Mouse (Mus musculus): ENCODE data around the gene Pkp3. TPM values are rescaled to one million over a fixed set of nuclear protein-coding genes. Genes with fewer than 3 reads are reported as not detected.

Gene Pkp3
- polyA plus RNA-seq, 1 experiment from 2014 or later, result 0.23 TPM

DNA sequence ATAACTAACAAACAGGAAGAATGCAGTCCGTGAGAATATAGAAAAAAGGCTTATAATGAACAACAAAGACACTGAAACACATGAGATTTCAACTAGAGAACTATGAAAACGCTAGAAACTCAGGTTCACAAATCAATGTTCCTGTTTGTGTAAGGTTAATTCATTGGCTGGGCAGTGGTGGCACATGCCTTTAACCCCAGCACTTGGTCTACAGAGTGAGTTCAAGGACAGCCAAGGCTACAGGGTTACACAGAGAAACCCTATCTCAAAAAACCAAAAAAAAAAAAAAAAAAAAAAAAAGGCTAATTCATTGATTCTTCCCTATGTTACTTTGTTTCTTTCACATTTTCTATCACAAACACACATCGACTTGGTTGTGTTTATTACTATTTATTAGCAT lies 42.6 kb downstream of the Pkp3 start:
- Histone ChIP-seq H3K27me3 (ENCODE audit: control insufficient read depth, insufficient read depth, low read length) (0 out of 2 replicates have a peak, but pooled peaks cover 7% of the 10 kb centered on the region), H3K4me2 (ENCODE audit: low read length) (no peak overlapping the region), H3K4me1 (ENCODE audit: control insufficient read depth in 2 of 2, insufficient read depth in 2 of 2, low read length in 2 of 2) (peaks cover 3 to 4% of the 10 kb centered on the region in 2 experiments; a peak in 3 of 4 replicates), H3K36me3 (ENCODE audit: control insufficient read depth, insufficient read depth, low read length) (no peaks in the 10 kb centered on the region), H3K9me3 (ENCODE audit: control insufficient read depth, low read length) (no peaks in the 10 kb centered on the region), H3K9ac (ENCODE audit: low read length) (no peak overlapping the region), H3K27ac (replicated peaks in 1 of 2; ENCODE audit: control insufficient read depth in 1 of 2, insufficient read depth in 1 of 2, low read depth in 2 of 2, low read length in 2 of 2) (no peak overlapping the region), H3K4me3 (ENCODE audit: control insufficient read depth in 1 of 2, insufficient read depth in 1 of 2, low read depth in 1 of 2, low read length in 2 of 2) (no peak overlapping the region)
- WGBS, result 83% methylated on average over 3 of the region's 3 CpGs
- ATAC-seq (ENCODE audit: insufficient number of reproducible peaks, insufficient read depth, low FRiP score, low read depth), result no peak

GRCm38 (mm10) chr7:141121051-141121531 lies 43.1 kb downstream of the Pkp3 start:
- no peak overlapping the region for H3K4me2 ChIP-seq (ENCODE audit: low read length)
- H3K9ac ChIP-seq (ENCODE audit: low read length), result no peak overlapping the region
- no peak overlapping the region for H3K27ac ChIP-seq (replicated peaks in 1 of 2; ENCODE audit: control insufficient read depth in 1 of 2, insufficient read depth in 1 of 2, low read depth in 2 of 2, low read length in 2 of 2)
- H3K36me3 ChIP-seq (ENCODE audit: control insufficient read depth, insufficient read depth, low read length), result no peaks in the 10 kb centered on the region
- 70% methylated on average over 5 of the region's 5 CpGs for WGBS
- ATAC-seq (ENCODE audit: insufficient number of reproducible peaks, insufficient read depth, low FRiP score, low read depth), result no peak
- H3K27me3 ChIP-seq (ENCODE audit: control insufficient read depth, insufficient read depth, low read length), result 0 out of 2 replicates have a peak, but pooled peaks cover 7% of the 10 kb centered on the region
- H3K4me3 ChIP-seq (ENCODE audit: control insufficient read depth in 1 of 2, insufficient read depth in 1 of 2, low read depth in 1 of 2, low read length in 2 of 2), result no peak overlapping the region
- H3K4me1 ChIP-seq (ENCODE audit: control insufficient read depth in 2 of 2, insufficient read depth in 2 of 2, low read length in 2 of 2), result peaks cover 4 to 6% of the 10 kb centered on the region in 2 experiments; a peak in 3 of 4 replicates
- no peaks in the 10 kb centered on the region for H3K9me3 ChIP-seq (ENCODE audit: control insufficient read depth, low read length)

DNA sequence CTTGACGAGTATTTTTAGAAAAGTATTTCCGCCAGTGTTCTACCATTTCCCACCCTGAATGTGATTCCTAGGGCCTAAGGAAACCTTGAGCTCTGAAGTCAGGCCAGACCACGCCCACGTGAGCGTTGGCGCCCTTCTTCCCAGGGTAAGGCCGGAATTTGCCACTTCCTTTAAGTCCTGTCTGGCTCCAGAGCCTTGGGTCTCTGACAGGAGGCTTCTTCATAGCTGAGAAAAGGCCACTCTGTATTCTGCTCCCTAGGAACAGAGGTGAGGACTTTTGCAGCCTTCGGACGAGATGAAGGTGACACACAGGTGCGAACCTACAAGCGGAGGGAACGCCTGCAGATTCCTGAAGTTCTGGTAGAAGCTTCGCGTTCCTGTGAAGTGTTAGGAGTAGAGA lies 44.2 kb downstream of the Pkp3 start, which contains the start of gene Ptdss2:
TSS of gene Ptdss2 (plus strand) at position 138 of the 400 bp plus-strand sequence.
- 0 out of 2 replicates have a peak, but pooled peaks cover 5% of the 10 kb centered on the region for H3K27me3 ChIP-seq (ENCODE audit: control insufficient read depth, insufficient read depth, low read length)
- H3K9me3 ChIP-seq (ENCODE audit: control insufficient read depth, low read length), result no peaks in the 10 kb centered on the region
- WGBS, result 38% methylated on average over 14 of the region's 14 CpGs

GRCm38 (mm10) chr7:141122689-141123516 lies 44.9 kb downstream of the Pkp3 start:
- Histone ChIP-seq H3K27me3 (ENCODE audit: control insufficient read depth, insufficient read depth, low read length) (no peaks in the 10 kb centered on the region), H3K4me2 (ENCODE audit: low read length) (peak overlapping the region; percentile 78), H3K36me3 (ENCODE audit: control insufficient read depth, insufficient read depth, low read length) (no peaks in the 10 kb centered on the region), H3K9ac (ENCODE audit: low read length) (peak overlapping the region; percentile 84), H3K4me3 (ENCODE audit: control insufficient read depth in 1 of 2, insufficient read depth in 1 of 2, low read depth in 1 of 2, low read length in 2 of 2) (peak overlapping the region; percentile 58 to 67), H3K27ac (replicated peaks in 1 of 2; ENCODE audit: control insufficient read depth in 1 of 2, insufficient read depth in 1 of 2, low read depth in 2 of 2, low read length in 2 of 2) (peak overlapping the region; percentile 90 to 92), H3K9me3 (ENCODE audit: control insufficient read depth, low read length) (no peaks in the 10 kb centered on the region), H3K4me1 (ENCODE audit: control insufficient read depth in 2 of 2, insufficient read depth in 2 of 2, low read length in 2 of 2) (peaks cover 4 to 6% of the 10 kb centered on the region in 2 experiments; a peak in 3 of 4 replicates)
- peak; percentile 100 for ATAC-seq (ENCODE audit: insufficient number of reproducible peaks, insufficient read depth, low FRiP score, low read depth)
- 2% methylated on average over 29 of the region's 29 CpGs for WGBS

More for the DNA sequence above, 44.2 kb downstream of the Pkp3 start, which contains the start of gene Ptdss2:
- no peak for ATAC-seq (ENCODE audit: insufficient number of reproducible peaks, insufficient read depth, low FRiP score, low read depth)
- Histone ChIP-seq H3K4me2 (ENCODE audit: low read length) (peak within 1 kb of the TSS; percentile 78), H3K4me3 (ENCODE audit: control insufficient read depth in 1 of 2, insufficient read depth in 1 of 2, low read depth in 1 of 2, low read length in 2 of 2) (peak within 1 kb of the TSS; percentile 58 to 67), H3K4me1 (ENCODE audit: control insufficient read depth in 2 of 2, insufficient read depth in 2 of 2, low read length in 2 of 2) (peaks cover 4 to 6% of the 10 kb centered on the region in 2 experiments; a peak in 3 of 4 replicates), H3K27ac (replicated peaks in 1 of 2; ENCODE audit: control insufficient read depth in 1 of 2, insufficient read depth in 1 of 2, low read depth in 2 of 2, low read length in 2 of 2) (peak within 1 kb of the TSS; percentile 90 to 92), H3K9ac (ENCODE audit: low read length) (peak within 1 kb of the TSS; percentile 84), H3K36me3 (ENCODE audit: control insufficient read depth, insufficient read depth, low read length) (no peaks in the 10 kb centered on the region)

DNA sequence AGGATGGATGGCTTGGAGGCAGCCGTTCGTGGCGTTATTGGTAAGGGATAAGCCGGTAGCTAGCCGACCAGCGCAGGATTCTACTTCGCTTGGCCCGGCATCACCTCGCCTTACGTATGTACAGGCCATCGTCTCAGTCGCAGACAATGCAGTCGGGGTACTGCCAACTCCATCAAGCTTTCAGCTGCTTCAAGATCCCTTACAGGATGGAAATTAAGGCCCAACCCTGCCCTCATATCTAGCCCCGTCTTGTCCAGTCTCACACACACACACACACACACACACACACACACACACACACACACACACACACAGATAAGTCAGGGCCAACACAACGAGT lies 45.5 kb downstream of the Pkp3 start:
- no peaks in the 10 kb centered on the region for H3K36me3 ChIP-seq (ENCODE audit: control insufficient read depth, insufficient read depth, low read length)
- H3K9ac ChIP-seq (ENCODE audit: low read length), result peak overlapping the region; percentile 84
- peaks cover 4 to 6% of the 10 kb centered on the region in 2 experiments; a peak in 3 of 4 replicates for H3K4me1 ChIP-seq (ENCODE audit: control insufficient read depth in 2 of 2, insufficient read depth in 2 of 2, low read length in 2 of 2)
- H3K4me3 ChIP-seq (ENCODE audit: control insufficient read depth in 1 of 2, insufficient read depth in 1 of 2, low read depth in 1 of 2, low read length in 2 of 2), result peak overlapping the region; percentile 58 to 67
- H3K4me2 ChIP-seq (ENCODE audit: low read length), result peak overlapping the region; percentile 78
- no peaks in the 10 kb centered on the region for H3K9me3 ChIP-seq (ENCODE audit: control insufficient read depth, low read length)
- 2% methylated on average over 15 of the region's 15 CpGs for WGBS
- peak overlapping the region; percentile 90 to 92 for H3K27ac ChIP-seq (replicated peaks in 1 of 2; ENCODE audit: control insufficient read depth in 1 of 2, insufficient read depth in 1 of 2, low read depth in 2 of 2, low read length in 2 of 2)
- ATAC-seq (ENCODE audit: insufficient number of reproducible peaks, insufficient read depth, low FRiP score, low read depth), result no peak; the same call in 1 of the 2 replicates
- H3K27me3 ChIP-seq (ENCODE audit: control insufficient read depth, insufficient read depth, low read length), result no peaks in the 10 kb centered on the region

DNA sequence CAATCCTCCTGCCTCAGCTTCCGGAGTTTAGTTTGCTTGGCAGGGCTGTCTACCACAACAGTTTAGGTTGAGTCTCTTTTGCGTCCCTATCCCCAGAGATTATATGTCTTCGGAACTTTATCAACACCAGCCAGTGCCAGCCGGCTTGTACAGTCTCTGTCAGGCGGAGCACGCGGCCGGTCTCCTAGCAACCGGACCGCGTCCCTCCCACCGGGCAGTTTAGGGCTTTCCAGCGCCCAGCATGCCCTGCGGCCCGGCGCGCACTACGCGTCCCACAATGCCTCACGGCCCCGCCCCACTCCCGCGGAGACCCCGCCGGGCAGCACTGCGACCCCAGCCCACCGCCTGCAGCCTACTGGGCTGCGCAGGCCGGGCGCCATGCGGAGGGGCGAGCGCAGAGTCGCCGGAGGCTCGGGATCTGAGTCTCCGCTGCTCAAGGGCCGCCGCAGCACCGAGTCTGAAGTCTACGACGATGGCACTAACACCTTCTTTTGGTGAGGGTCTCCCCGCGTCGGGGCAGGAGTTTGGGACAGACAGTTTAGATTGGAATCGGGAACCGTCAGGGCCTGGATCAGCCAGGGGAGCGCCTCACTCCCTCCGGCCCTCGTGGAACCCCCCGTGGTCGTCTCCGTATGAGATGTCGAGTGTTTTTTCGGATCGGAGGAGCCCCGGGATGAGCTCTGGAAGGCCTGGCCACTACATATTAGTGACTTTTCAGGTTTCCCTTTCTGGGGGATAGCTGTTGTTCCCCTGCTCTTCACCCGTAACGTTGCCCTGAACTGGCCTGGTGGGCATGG lies 53.2 kb downstream of the Pkp3 start:
- H3K9ac ChIP-seq (ENCODE audit: low read length), result peak overlapping the region; percentile 94
- peak overlapping the region; percentile 90 for H3K4me2 ChIP-seq (ENCODE audit: low read length)
- H3K27me3 ChIP-seq (ENCODE audit: control insufficient read depth, insufficient read depth, low read length), result no peaks in the 10 kb centered on the region
- ATAC-seq (ENCODE audit: insufficient number of reproducible peaks, insufficient read depth, low FRiP score, low read depth), result peak; percentile 96
- H3K36me3 ChIP-seq (ENCODE audit: control insufficient read depth, insufficient read depth, low read length), result peaks cover 18% of the 10 kb centered on the region
- peak overlapping the region; percentile 3 to 14; a peak in 1 of 4 replicates for H3K27ac ChIP-seq (replicated peaks in 1 of 2; ENCODE audit: control insufficient read depth in 1 of 2, insufficient read depth in 1 of 2, low read depth in 2 of 2, low read length in 2 of 2)
- peaks cover 8 to 14% of the 10 kb centered on the region in 2 experiments for H3K4me1 ChIP-seq (ENCODE audit: control insufficient read depth in 2 of 2, insufficient read depth in 2 of 2, low read length in 2 of 2)
- peak overlapping the region; percentile 84 to 87 for H3K4me3 ChIP-seq (ENCODE audit: control insufficient read depth in 1 of 2, insufficient read depth in 1 of 2, low read depth in 1 of 2, low read length in 2 of 2)
- under 1% methylated on average over 59 of the region's 59 CpGs for WGBS
- H3K9me3 ChIP-seq (ENCODE audit: control insufficient read depth, low read length), result no peaks in the 10 kb centered on the region
